Mouse (Mus musculus): Measurements from ENCODE around the gene Fibcd1. TPM values are rescaled to one million over a fixed set of nuclear protein-coding genes. Genes with fewer than 3 reads are reported as not detected.
A peak's percentile ranks its signal among the peaks of the same experiment; 100 is the strongest.

The Fibcd1 gene
- polyA plus RNA-seq, 1 experiment from 2014 or later, result 0.55 TPM

GRCm38 (mm10) chr2:31809358-31809740 is 36.5 kb downstream of the Fibcd1 start:
- H3K4me3 ChIP-seq, result no peak overlapping the region
- H3K27me3 ChIP-seq, result no peaks in the 10 kb centered on the region
- no peak overlapping the region for H3K27ac ChIP-seq
- no peaks in the 10 kb centered on the region for H3K9me3 ChIP-seq
- H3K9ac ChIP-seq, result peak overlapping the region; percentile 47
- no peak for ATAC-seq (ENCODE audit: insufficient number of reproducible peaks, insufficient read depth, low FRiP score, low TSS enrichment, low read depth)
- peaks cover 34% of the 10 kb centered on the region for H3K4me1 ChIP-seq
- H3K4me2 ChIP-seq, result 0 out of 2 replicates have a peak overlapping the region, but pooled peaks have one; percentile 26
- WGBS, result 15% methylated on average over 2 of the region's 2 CpGs
- H3K36me3 ChIP-seq, result peaks cover 8% of the 10 kb centered on the region

DNA sequence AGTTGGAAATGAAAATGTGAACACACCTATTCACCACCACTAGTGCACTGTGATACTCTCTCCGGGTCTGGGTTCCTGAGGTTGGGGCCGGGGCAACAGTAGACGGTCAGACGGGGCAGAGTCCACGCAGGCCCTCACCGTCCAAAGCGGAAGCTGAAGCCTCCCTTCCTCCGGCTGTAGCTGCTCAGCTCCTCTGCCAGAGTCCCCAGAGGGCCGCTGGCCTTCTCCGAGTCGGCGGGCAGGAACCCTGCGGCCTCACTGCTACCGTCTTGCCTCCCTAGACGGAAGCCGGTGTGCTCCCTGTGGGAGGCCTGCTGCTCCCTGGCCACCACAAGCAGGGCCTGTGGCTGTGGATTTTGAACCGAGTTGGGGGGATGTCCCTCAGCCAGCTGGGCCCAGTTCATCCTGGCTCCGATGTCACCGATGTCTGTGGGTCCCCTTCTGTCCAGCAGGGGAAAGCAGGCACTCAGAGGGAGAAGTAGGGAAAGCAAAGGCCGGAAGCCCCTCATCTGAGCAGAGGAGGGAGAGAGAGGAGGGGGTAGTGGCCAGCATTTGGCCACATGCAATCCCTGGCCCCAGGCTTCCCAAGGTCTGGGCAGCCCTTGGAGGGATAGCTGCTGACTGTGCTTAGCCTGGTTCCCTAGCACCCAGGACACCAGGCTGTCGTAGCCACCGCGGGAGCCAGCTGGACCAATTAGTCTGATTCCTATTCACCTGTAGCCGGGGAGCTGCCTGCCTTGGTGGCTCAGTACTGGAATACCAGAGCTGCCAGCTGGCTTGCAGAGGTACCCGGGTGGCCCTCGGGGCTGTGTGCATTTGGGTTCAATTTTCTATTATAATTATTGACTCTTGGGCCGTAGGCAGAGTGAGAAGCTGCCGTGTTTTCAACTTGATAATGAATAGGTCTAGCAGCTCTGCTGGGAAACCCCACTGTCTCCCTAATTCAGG is 37.1 kb downstream of the Fibcd1 start:
- H3K4me3 ChIP-seq, result no peak overlapping the region
- H3K4me2 ChIP-seq, result no peak overlapping the region
- H3K27me3 ChIP-seq, result no peaks in the 10 kb centered on the region
- H3K9me3 ChIP-seq, result no peaks in the 10 kb centered on the region
- 27% methylated on average over 28 of the region's 28 CpGs for WGBS
- H3K9ac ChIP-seq, result peak overlapping the region; percentile 47
- peaks cover 34% of the 10 kb centered on the region for H3K4me1 ChIP-seq
- H3K36me3 ChIP-seq, result peaks cover 14% of the 10 kb centered on the region
- H3K27ac ChIP-seq, result no peak overlapping the region
- ATAC-seq (ENCODE audit: insufficient number of reproducible peaks, insufficient read depth, low FRiP score, low TSS enrichment, low read depth), result no peak

- Histone ChIP-seq H3K36me3 (peaks cover 33% of the 10 kb centered on the region), H3K4me2 (no peak overlapping the region), H3K4me3 (no peak overlapping the region), H3K9me3 (no peaks in the 10 kb centered on the region), H3K9ac (no peak overlapping the region), H3K4me1 (peaks cover 34% of the 10 kb centered on the region), H3K27ac (no peak overlapping the region), H3K27me3 (no peaks in the 10 kb centered on the region)
- WGBS, result 42% methylated on average over 9 of the region's 9 CpGs
- ATAC-seq (ENCODE audit: insufficient number of reproducible peaks, insufficient read depth, low FRiP score, low TSS enrichment, low read depth), result no peak
Measured at GRCm38 (mm10) chr2:31806639-31807382, 39.0 kb downstream of the Fibcd1 start.

GRCm38 (mm10) chr2:31803480-31803879 is 42.3 kb downstream of the Fibcd1 start:
- H3K36me3 ChIP-seq, result peaks cover 66% of the 10 kb centered on the region
- no peaks in the 10 kb centered on the region for H3K27me3 ChIP-seq
- WGBS, result 83% methylated on average over 14 of the region's 14 CpGs
- no peak overlapping the region for H3K27ac ChIP-seq
- ATAC-seq (ENCODE audit: insufficient number of reproducible peaks, insufficient read depth, low FRiP score, low TSS enrichment, low read depth), result no peak
- H3K9ac ChIP-seq, result no peak overlapping the region
- H3K4me3 ChIP-seq, result no peak overlapping the region
- H3K9me3 ChIP-seq, result no peaks in the 10 kb centered on the region
- peaks cover 10% of the 10 kb centered on the region for H3K4me1 ChIP-seq
- no peak overlapping the region for H3K4me2 ChIP-seq

- 94% methylated on average over 8 of the region's 8 CpGs for WGBS
- Histone ChIP-seq H3K36me3 (peaks cover 73% of the 10 kb centered on the region), H3K27me3 (no peaks in the 10 kb centered on the region), H3K4me3 (no peak overlapping the region), H3K27ac (no peak overlapping the region), H3K4me2 (no peak overlapping the region), H3K9me3 (no peaks in the 10 kb centered on the region), H3K4me1 (peaks cover 8% of the 10 kb centered on the region; the same call in 1 of the 2 replicates), H3K9ac (no peak overlapping the region)
- ATAC-seq (ENCODE audit: insufficient number of reproducible peaks, insufficient read depth, low FRiP score, low TSS enrichment, low read depth), result no peak
Measured at GRCm38 (mm10) chr2:31802811-31803210, 43.0 kb downstream of the Fibcd1 start.

GRCm38 (mm10) chr2:31801416-31801815 is 44.4 kb downstream of the Fibcd1 start:
- no peak overlapping the region for H3K4me2 ChIP-seq
- peaks cover 83% of the 10 kb centered on the region for H3K36me3 ChIP-seq
- no peak for ATAC-seq (ENCODE audit: insufficient number of reproducible peaks, insufficient read depth, low FRiP score, low TSS enrichment, low read depth)
- H3K4me1 ChIP-seq, result no peaks in the 10 kb centered on the region
- WGBS, result 89% methylated on average over 9 of the region's 9 CpGs
- H3K4me3 ChIP-seq, result no peak overlapping the region
- no peaks in the 10 kb centered on the region for H3K27me3 ChIP-seq
- no peak overlapping the region for H3K27ac ChIP-seq
- H3K9me3 ChIP-seq, result no peaks in the 10 kb centered on the region
- H3K9ac ChIP-seq, result no peak overlapping the region

GRCm38 (mm10) chr2:31796943-31797342 is 48.9 kb downstream of the Fibcd1 start:
- H3K4me1 ChIP-seq, result no peaks in the 10 kb centered on the region
- H3K36me3 ChIP-seq, result peaks cover 99% of the 10 kb centered on the region
- ATAC-seq (ENCODE audit: insufficient number of reproducible peaks, insufficient read depth, low FRiP score, low TSS enrichment, low read depth), result no peak
- WGBS, result 88% methylated on average over 3 of the region's 3 CpGs
- H3K9me3 ChIP-seq, result no peaks in the 10 kb centered on the region
- H3K4me3 ChIP-seq, result no peak overlapping the region
- no peak overlapping the region for H3K27ac ChIP-seq
- no peaks in the 10 kb centered on the region for H3K27me3 ChIP-seq
- no peak overlapping the region for H3K9ac ChIP-seq
- no peak overlapping the region for H3K4me2 ChIP-seq

DNA sequence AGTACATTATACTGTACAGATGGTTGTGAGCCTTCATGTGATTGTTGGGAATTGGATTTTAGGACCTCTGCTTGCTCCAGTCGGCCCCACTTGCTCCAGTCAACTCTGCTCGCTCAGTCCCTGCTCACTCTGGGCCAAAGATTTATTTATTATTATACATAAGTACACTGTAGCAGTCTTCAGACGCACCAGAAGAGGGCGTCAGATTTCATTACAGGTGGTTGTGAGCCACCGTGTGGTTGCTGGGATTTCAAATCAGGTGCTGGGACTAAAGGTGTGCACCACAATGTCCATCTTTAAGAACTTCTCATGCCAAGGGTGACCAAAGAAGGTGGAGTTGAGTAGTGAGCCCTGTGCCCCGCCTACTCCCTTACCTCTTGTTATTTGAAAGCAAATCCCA is 53.2 kb downstream of the Fibcd1 start:
- ATAC-seq (ENCODE audit: insufficient number of reproducible peaks, insufficient read depth, low FRiP score, low TSS enrichment, low read depth), result no peak
- peaks cover 98% of the 10 kb centered on the region for H3K36me3 ChIP-seq

DNA sequence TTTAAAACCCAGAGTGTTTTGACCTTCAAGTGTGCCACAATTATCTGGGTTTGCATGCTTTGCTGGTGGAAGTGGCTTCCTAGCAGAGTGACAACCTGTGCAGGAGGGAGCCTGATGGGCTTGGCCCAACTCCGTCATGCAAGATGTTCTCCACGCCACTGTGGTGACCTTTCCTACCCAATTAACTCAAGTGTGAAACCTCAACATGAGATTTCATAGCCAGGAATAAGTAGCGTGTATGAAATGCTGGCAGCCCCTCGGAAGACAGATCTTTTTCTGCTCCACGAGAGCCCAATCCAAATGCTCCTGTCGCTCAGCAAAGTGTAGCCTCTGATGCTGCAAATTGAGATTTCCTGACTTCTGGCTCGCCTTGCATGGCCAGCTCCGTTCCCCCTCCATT is 54.5 kb downstream of the Fibcd1 start:
- peaks cover 96% of the 10 kb centered on the region for H3K36me3 ChIP-seq
- H3K4me1 ChIP-seq, result no peaks in the 10 kb centered on the region
- ATAC-seq (ENCODE audit: insufficient number of reproducible peaks, insufficient read depth, low FRiP score, low TSS enrichment, low read depth), result no peak

More for the DNA sequence above, 53.2 kb downstream of the Fibcd1 start:
- Histone ChIP-seq H3K4me1 (no peaks in the 10 kb centered on the region), H3K27me3 (no peaks in the 10 kb centered on the region), H3K4me2 (no peak overlapping the region), H3K4me3 (no peak overlapping the region), H3K9me3 (no peaks in the 10 kb centered on the region), H3K27ac (no peak overlapping the region), H3K9ac (no peak overlapping the region)
- 79% methylated on average over 6 of the region's 6 CpGs for WGBS

DNA sequence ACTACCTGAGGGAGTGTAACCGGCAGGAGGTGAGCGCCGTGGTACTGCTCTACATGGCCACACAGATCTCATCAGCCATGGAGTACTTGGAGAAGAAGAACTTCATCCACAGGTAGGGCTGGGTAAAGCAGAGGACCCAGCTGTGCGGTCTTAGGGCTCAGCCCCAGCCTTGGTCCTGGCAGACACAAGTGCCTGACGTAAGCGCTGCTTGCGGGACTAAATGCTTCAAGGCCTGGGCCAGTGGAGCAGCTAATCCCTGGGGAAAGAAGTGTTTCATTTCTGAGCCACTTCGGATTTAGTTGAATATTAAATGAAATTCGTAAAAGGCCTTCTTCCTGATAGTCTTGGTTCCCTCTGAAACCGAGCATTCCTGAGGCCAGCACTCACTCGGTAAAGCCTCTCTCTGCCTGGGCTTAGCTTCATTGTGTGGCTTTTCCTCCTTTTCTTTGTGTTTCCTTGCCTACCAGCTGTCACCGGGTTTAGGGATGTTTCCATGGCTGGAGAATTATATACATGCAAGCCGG is 55.0 kb downstream of the Fibcd1 start:
- Histone ChIP-seq H3K4me1 (no peaks in the 10 kb centered on the region), H3K4me3 (no peak overlapping the region), H3K9me3 (no peaks in the 10 kb centered on the region), H3K9ac (no peak overlapping the region), H3K27me3 (no peaks in the 10 kb centered on the region), H3K36me3 (peaks cover 96% of the 10 kb centered on the region), H3K27ac (no peak overlapping the region), H3K4me2 (no peak overlapping the region)
- WGBS, result 83% methylated on average over 13 of the region's 13 CpGs
- no peak for ATAC-seq (ENCODE audit: insufficient number of reproducible peaks, insufficient read depth, low FRiP score, low TSS enrichment, low read depth)

More for the DNA sequence above, 54.5 kb downstream of the Fibcd1 start:
- Histone ChIP-seq H3K4me3 (no peak overlapping the region), H3K4me2 (no peak overlapping the region), H3K27ac (no peak overlapping the region), H3K9ac (no peak overlapping the region), H3K27me3 (no peaks in the 10 kb centered on the region), H3K9me3 (no peaks in the 10 kb centered on the region)
- WGBS, result 89% methylated on average over 8 of the region's 8 CpGs

DNA sequence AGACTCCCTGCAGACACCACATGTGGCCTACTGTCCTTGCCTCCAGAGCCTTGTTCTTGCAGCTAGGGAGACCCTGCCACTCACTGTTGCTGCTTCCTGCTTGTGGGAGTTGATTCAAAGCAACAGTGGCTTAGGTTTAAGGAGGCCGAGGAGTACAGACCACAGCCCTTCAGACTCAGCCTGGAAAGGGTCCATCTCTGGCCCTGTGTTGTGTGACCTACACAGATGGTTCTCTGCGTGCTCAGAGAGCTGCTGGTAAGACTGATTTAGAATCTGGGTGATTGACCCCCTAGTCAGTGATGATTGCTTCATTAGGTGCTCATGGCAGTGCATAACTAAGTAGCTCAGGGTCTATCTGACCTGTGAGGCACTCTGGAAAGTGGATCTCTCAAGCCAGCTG is 56.6 kb downstream of the Fibcd1 start:
- H3K27ac ChIP-seq, result no peak overlapping the region
- H3K9ac ChIP-seq, result no peak overlapping the region
- H3K27me3 ChIP-seq, result no peaks in the 10 kb centered on the region
- no peak overlapping the region for H3K4me2 ChIP-seq
- ATAC-seq (ENCODE audit: insufficient number of reproducible peaks, insufficient read depth, low FRiP score, low TSS enrichment, low read depth), result no peak
- no peaks in the 10 kb centered on the region for H3K9me3 ChIP-seq
- WGBS, result 88% methylated on average over 2 of the region's 2 CpGs
- H3K4me3 ChIP-seq, result no peak overlapping the region
- H3K36me3 ChIP-seq, result peaks cover 97% of the 10 kb centered on the region
- H3K4me1 ChIP-seq, result no peaks in the 10 kb centered on the region

All from embryonic facial prominence, embryonic 13.5 days (tissue).